Mouse (Mus musculus): ENCODE data around the gene Siah1b. TPM values are rescaled to one million over a fixed set of nuclear protein-coding genes. Genes with fewer than 3 reads are reported as not detected.
A peak's percentile ranks its signal among the peaks of the same experiment; 100 is the strongest.

Gene Siah1b
- polyA plus RNA-seq, 1 experiment from 2014 or later: 13.1 TPM

DNA sequence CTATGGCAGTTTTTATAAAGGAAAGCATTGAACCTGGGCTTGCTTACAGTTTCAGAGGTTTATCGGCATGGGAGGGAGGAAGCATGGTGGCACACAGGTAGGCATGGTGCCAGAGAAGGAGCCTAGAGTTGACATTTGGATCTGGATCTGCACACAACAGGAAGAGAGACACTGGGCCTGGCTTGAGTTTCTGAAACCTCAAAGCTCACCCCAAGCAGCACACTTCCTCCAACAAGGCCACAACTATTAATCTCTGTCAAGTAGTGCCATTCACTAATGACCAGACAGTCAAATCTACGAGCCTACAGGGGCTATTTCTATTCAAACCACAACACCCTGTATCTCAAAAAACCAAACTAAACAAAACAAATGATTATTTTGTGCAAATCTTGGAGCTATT lies 29.6 kb downstream of the Siah1b start:
- no peak overlapping the region for H3K4me2 ChIP-seq (ENCODE audit: low read depth, low read length)
- no peaks in the 10 kb centered on the region for H3K27me3 ChIP-seq (ENCODE audit: control insufficient read depth, insufficient read depth, low read depth, low read length)
- H3K36me3 ChIP-seq (ENCODE audit: control insufficient read depth, insufficient read depth): no peaks in the 10 kb centered on the region
- H3K27ac ChIP-seq (ENCODE audit: low read length): no peak overlapping the region
- no peaks in the 10 kb centered on the region for H3K4me1 ChIP-seq (ENCODE audit: control insufficient read depth, low read depth, low read length)
- H3K4me3 ChIP-seq (ENCODE audit: low read depth, low read length): no peak overlapping the region
- no peak for ATAC-seq (ENCODE audit: low read depth)
- no peaks in the 10 kb centered on the region for H3K9me3 ChIP-seq (replicated peaks; ENCODE audit: control insufficient read depth, low read length)
- no peak overlapping the region for H3K9ac ChIP-seq (ENCODE audit: low read depth, low read length)
- WGBS (ENCODE audit: insufficient replicate concordance): 27% methylated on average over 2 of the region's 2 CpGs

DNA sequence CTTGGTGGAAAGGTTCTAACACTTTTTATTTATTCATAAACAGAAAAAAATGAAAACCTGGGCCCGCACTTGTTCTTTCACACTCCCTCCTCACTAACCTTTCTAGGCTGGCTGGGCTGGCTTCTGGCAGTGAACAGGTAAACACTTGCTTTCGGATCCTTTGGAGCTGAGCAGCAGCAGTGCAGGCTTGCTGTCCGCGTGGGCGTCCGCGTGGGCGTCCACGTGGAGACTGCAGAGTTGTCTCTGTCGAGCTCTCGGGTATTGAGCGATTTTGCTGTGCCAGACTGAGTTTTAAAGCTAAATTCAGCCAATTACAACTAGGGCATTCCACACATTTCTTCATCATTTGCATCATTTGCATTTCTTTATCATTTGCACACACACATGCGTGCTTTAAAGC lies 34.2 kb downstream of the Siah1b start:
- WGBS (ENCODE audit: insufficient replicate concordance): 59% methylated on average over 13 of the region's 13 CpGs

DNA sequence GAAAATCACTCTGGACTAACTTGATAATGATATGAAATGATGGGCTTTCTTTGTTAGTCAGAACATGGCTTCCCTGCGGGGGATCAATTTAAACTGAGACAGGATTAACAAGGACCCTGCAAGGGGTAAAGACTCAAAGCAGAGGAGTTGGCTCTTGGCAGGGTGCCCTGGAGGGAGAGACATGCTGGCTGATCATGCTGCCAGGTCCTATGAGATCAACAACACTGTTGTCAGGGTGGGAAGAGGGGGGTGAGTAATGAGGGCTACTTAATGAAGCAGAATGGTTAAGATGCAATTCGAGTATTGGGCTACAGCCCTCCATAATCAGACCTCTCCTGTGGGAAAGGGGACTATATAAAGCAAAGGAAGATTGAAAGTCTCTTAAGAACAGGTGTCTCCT lies 37.4 kb downstream of the Siah1b start:
- H3K4me1 ChIP-seq (ENCODE audit: control insufficient read depth, low read depth, low read length): no peaks in the 10 kb centered on the region
- no peaks in the 10 kb centered on the region for H3K36me3 ChIP-seq (ENCODE audit: control insufficient read depth, insufficient read depth)
- ATAC-seq (ENCODE audit: low read depth): no peak
- no peak overlapping the region for H3K27ac ChIP-seq (ENCODE audit: low read length)
- no peaks in the 10 kb centered on the region for H3K27me3 ChIP-seq (ENCODE audit: control insufficient read depth, insufficient read depth, low read depth, low read length)
- no peak overlapping the region for H3K9ac ChIP-seq (ENCODE audit: low read depth, low read length)
- H3K4me2 ChIP-seq (ENCODE audit: low read depth, low read length): no peak overlapping the region
- H3K4me3 ChIP-seq (ENCODE audit: low read depth, low read length): no peak overlapping the region
- WGBS (ENCODE audit: insufficient replicate concordance): 50% methylated on average over 2 of the region's 2 CpGs
- no peaks in the 10 kb centered on the region for H3K9me3 ChIP-seq (replicated peaks; ENCODE audit: control insufficient read depth, low read length)

More for the DNA sequence above, 34.2 kb downstream of the Siah1b start:
- H3K4me1 ChIP-seq (ENCODE audit: control insufficient read depth, low read depth, low read length): no peaks in the 10 kb centered on the region
- no peaks in the 10 kb centered on the region for H3K9me3 ChIP-seq (replicated peaks; ENCODE audit: control insufficient read depth, low read length)
- H3K27me3 ChIP-seq (ENCODE audit: control insufficient read depth, insufficient read depth, low read depth, low read length): no peaks in the 10 kb centered on the region
- H3K27ac ChIP-seq (ENCODE audit: low read length): no peak overlapping the region
- no peak overlapping the region for H3K9ac ChIP-seq (ENCODE audit: low read depth, low read length)
- no peaks in the 10 kb centered on the region for H3K36me3 ChIP-seq (ENCODE audit: control insufficient read depth, insufficient read depth)
- no peak for ATAC-seq (ENCODE audit: low read depth)
- no peak overlapping the region for H3K4me3 ChIP-seq (ENCODE audit: low read depth, low read length)
- H3K4me2 ChIP-seq (ENCODE audit: low read depth, low read length): no peak overlapping the region

DNA sequence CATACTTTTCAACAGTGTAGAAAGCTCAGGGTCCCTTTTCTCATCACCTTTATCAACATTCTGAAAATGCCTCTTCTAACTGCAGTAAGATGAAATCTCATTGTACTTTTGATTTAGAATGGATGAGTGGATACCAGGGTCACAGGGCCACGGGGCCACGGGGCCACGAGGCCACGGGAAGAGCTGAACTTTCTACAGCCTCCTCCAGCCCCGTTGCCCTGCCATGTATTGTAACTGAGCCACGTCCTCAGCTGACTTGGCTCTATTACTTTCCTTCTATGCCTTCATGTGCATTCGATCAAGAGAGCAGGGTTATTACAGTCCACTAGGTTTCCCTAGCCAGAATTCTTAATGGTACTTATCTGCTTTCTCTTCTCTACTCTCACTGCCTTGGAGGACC lies 40.4 kb downstream of the Siah1b start:
- ATAC-seq (ENCODE audit: low read depth): no peak
- Histone ChIP-seq H3K4me1 (ENCODE audit: control insufficient read depth, low read depth, low read length) (no peaks in the 10 kb centered on the region), H3K4me2 (ENCODE audit: low read depth, low read length) (no peak overlapping the region), H3K36me3 (ENCODE audit: control insufficient read depth, insufficient read depth) (no peaks in the 10 kb centered on the region), H3K9ac (ENCODE audit: low read depth, low read length) (no peak overlapping the region), H3K27ac (ENCODE audit: low read length) (no peak overlapping the region), H3K9me3 (replicated peaks; ENCODE audit: control insufficient read depth, low read length) (no peaks in the 10 kb centered on the region), H3K27me3 (ENCODE audit: control insufficient read depth, insufficient read depth, low read depth, low read length) (no peaks in the 10 kb centered on the region), H3K4me3 (ENCODE audit: low read depth, low read length) (no peak overlapping the region)
- 68% methylated on average over 7 of the region's 7 CpGs for WGBS (ENCODE audit: insufficient replicate concordance)

DNA sequence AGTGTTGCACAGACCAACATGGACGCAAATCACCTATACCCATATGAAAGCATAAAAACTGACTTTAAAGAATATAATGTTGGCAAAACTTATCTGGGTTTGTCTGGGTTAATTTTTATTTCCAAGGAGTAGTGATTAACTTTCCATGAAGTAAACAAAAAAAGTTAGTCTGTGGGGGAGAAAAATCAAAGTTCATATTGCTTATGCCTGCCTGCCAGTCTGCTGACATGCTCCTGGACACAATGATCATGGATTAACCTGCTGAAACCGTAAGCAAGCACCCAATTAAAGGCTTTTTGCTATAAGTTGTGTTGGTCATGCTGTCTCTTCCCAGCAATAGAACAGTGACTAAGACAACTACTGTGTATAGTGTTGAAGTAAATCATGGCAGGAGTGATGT lies 40.9 kb downstream of the Siah1b start:
- Histone ChIP-seq H3K27me3 (ENCODE audit: control insufficient read depth, insufficient read depth, low read depth, low read length) (no peaks in the 10 kb centered on the region), H3K4me2 (ENCODE audit: low read depth, low read length) (no peak overlapping the region), H3K9me3 (replicated peaks; ENCODE audit: control insufficient read depth, low read length) (no peaks in the 10 kb centered on the region), H3K27ac (ENCODE audit: low read length) (no peak overlapping the region), H3K4me1 (ENCODE audit: control insufficient read depth, low read depth, low read length) (no peaks in the 10 kb centered on the region), H3K4me3 (ENCODE audit: low read depth, low read length) (no peak overlapping the region), H3K36me3 (ENCODE audit: control insufficient read depth, insufficient read depth) (no peaks in the 10 kb centered on the region), H3K9ac (ENCODE audit: low read depth, low read length) (no peak overlapping the region)
- ATAC-seq (ENCODE audit: low read depth): no peak
- 60% methylated on average over 2 of the region's 2 CpGs for WGBS (ENCODE audit: insufficient replicate concordance)

DNA sequence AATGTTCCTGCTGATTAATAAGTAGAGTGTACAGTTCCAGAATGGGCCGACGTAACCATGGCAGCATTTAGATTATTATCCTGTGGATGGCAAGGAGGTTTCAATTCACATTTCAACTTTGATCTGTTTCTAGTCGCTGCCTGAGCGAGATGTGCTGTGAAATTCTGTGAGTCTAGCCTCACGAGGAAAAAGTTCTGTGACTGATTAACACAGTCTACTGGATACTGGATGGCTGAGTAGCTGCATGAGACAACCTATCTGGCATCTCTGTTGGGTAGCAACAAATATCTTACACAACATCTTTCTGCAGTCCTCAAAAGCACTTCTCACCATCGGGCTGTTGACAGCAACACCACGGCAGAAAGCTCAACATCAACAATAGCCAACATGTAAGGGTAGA lies 43.8 kb downstream of the Siah1b start:
- Histone ChIP-seq H3K27ac (ENCODE audit: low read length) (no peak overlapping the region), H3K4me2 (ENCODE audit: low read depth, low read length) (no peak overlapping the region), H3K36me3 (ENCODE audit: control insufficient read depth, insufficient read depth) (no peaks in the 10 kb centered on the region), H3K9me3 (replicated peaks; ENCODE audit: control insufficient read depth, low read length) (no peaks in the 10 kb centered on the region), H3K4me1 (ENCODE audit: control insufficient read depth, low read depth, low read length) (no peaks in the 10 kb centered on the region; the same call in none of the 2 replicates), H3K4me3 (ENCODE audit: low read depth, low read length) (no peak overlapping the region), H3K27me3 (ENCODE audit: control insufficient read depth, insufficient read depth, low read depth, low read length) (no peaks in the 10 kb centered on the region), H3K9ac (ENCODE audit: low read depth, low read length) (no peak overlapping the region)
- 65% methylated on average over 7 of the region's 7 CpGs for WGBS (ENCODE audit: insufficient replicate concordance)
- ATAC-seq (ENCODE audit: low read depth): no peak

DNA sequence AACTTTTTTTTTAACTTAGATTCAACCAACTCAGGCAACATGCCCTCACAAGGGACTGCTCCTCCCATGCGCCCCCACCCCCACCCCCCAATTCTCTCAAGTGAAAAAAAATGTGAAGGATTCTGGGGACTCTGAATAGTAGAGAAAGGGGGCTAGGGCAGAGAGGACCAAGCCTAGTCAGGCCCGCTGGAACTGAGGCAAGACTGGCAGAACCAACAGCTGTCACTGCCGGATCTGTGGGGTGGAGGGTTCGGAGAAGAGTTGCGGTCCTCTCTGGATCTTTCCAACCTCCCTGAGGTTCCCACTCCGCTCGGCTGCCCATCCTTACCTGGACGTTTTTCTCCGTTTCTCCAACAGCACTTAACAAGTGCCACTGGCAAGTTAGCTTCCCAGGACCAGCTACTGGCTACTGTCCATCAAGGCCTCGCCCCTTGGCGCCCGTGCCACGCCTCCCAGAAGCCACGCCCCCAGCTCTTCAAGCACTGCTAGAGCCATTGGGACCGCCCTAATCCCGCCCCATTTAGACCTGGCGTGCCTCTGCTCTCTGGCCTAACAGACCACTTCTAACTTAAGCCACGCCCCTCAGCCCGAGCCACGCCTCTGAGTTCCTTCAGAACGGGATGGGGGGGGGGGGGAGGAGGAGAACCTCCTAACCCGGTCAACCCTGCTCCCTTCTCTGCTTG lies 48.5 kb downstream of the Siah1b start, which contains the start of gene Car5b:
Gene Car5b (minus strand): TSS at position 391 of the 683 bp plus-strand sequence.
- no peaks in the 10 kb centered on the region for H3K27me3 ChIP-seq (ENCODE audit: control insufficient read depth, insufficient read depth, low read depth, low read length)
- no peak within 1 kb of the TSS for H3K27ac ChIP-seq (ENCODE audit: low read length)
- peak; percentile 98 for ATAC-seq (ENCODE audit: low read depth)
- H3K4me2 ChIP-seq (ENCODE audit: low read depth, low read length): peak within 1 kb of the TSS; percentile 55
- no peak within 1 kb of the TSS for H3K9ac ChIP-seq (ENCODE audit: low read depth, low read length)
- H3K4me1 ChIP-seq (ENCODE audit: control insufficient read depth, low read depth, low read length): no peaks in the 10 kb centered on the region; the same call in none of the 2 replicates
- WGBS (ENCODE audit: insufficient replicate concordance): 13% methylated on average over 22 of the region's 22 CpGs
- no peaks in the 10 kb centered on the region for H3K36me3 ChIP-seq (ENCODE audit: control insufficient read depth, insufficient read depth)
- H3K9me3 ChIP-seq (replicated peaks; ENCODE audit: control insufficient read depth, low read length): no peaks in the 10 kb centered on the region
- H3K4me3 ChIP-seq (ENCODE audit: low read depth, low read length): peak within 1 kb of the TSS; percentile 41

Other genes starting within 250 kb of the Siah1b start
- 5.4 and 5.5 TPM in 2 replicates for gene Ap1s2, start 167.5 kb downstream of the Siah1b start, polyA plus RNA-seq (2015; fragmentation: Nextera tagmentation; extraction: Ambion mirVana)
- 11.0 and 12.7 TPM in 2 replicates for gene Zrsr2, start 117.8 kb downstream of the Siah1b start, polyA plus RNA-seq (2015; fragmentation: Nextera tagmentation; extraction: Ambion mirVana)
- gene Car5b, start 48.5 kb downstream of the Siah1b start, polyA plus RNA-seq (2015; fragmentation: Nextera tagmentation; extraction: Ambion mirVana): 0.07 and 0.15 TPM in 2 replicates
- gene Cltrn, start 12.3 kb upstream of the Siah1b start, polyA plus RNA-seq (2015; fragmentation: Nextera tagmentation; extraction: Ambion mirVana): 1.3 and 1.6 TPM in 2 replicates
- 0.14 and 0.84 TPM in 2 replicates for gene Ace2, start 62.8 kb upstream of the Siah1b start, polyA plus RNA-seq (2015; fragmentation: Nextera tagmentation; extraction: Ambion mirVana)
- 0.70 and 0.77 TPM in 2 replicates for gene Bmx, start 181.7 kb upstream of the Siah1b start, polyA plus RNA-seq (2015; fragmentation: Nextera tagmentation; extraction: Ambion mirVana)
- gene Pir, start 192.9 kb upstream of the Siah1b start, polyA plus RNA-seq (2015; fragmentation: Nextera tagmentation; extraction: Ambion mirVana): 20.3 and 20.4 TPM in 2 replicates

Data from liver, embryonic 16.5 days (tissue).